Mouse (Mus musculus): ENCODE data around the gene Qrich2. TPM values are rescaled to one million over a fixed set of nuclear protein-coding genes. Genes with fewer than 3 reads are reported as not detected.

The Qrich2 gene
- total and polyA plus RNA-seq, 2 experiments from 2014 or later = 0.23 TPM; not detected in 1

- no peaks in the 10 kb centered on the region for H3K36me3 ChIP-seq (replicated peaks; ENCODE audit: control insufficient read depth, insufficient read depth, low read length)
- H3K9ac ChIP-seq (replicated peaks; ENCODE audit: low read depth, low read length) = no peak overlapping the region
- H3K4me2 ChIP-seq (ENCODE audit: low read depth, low read length) = no peak overlapping the region
- no peak overlapping the region for H3K27ac ChIP-seq (ENCODE audit: low read depth)
- no peak overlapping the region for H3K4me3 ChIP-seq (ENCODE audit: low read depth, low read length)
- WGBS = 46% methylated on average over 7 of the region's 7 CpGs
- no peaks in the 10 kb centered on the region for H3K4me1 ChIP-seq (ENCODE audit: control insufficient read depth, insufficient read depth)
- no peaks in the 10 kb centered on the region for H3K27me3 ChIP-seq (ENCODE audit: control insufficient read depth, insufficient read depth, low read length)
- no peaks in the 10 kb centered on the region for H3K9me3 ChIP-seq (replicated peaks; ENCODE audit: control insufficient read depth, low read length)
- no peak for DNase-seq (ENCODE audit: low spot score)
- ATAC-seq (ENCODE audit: insufficient read depth, low read depth) = no peak
- TF ChIP-seq CTCF (IDR thresholded peaks at IDR 0.05; ENCODE audit: low read depth) = no peak
- no peak for TF ChIP-seq EP300 (IDR thresholded peaks at IDR 0.05; ENCODE audit: low read depth)
These were observed 45.3 kb upstream of the Qrich2 start for GRCm38 (mm10) chr11:116511301-116511868.

- H3K9me3 ChIP-seq (replicated peaks; ENCODE audit: control insufficient read depth, low read length) = no peaks in the 10 kb centered on the region
- H3K9ac ChIP-seq (replicated peaks; ENCODE audit: low read depth, low read length) = no peak overlapping the region
- TF ChIP-seq EP300 (IDR thresholded peaks at IDR 0.05; ENCODE audit: low read depth) (no peak), CTCF (IDR thresholded peaks at IDR 0.05; ENCODE audit: low read depth) (no peak)
- ATAC-seq (ENCODE audit: insufficient read depth, low read depth) (no peak), DNase-seq (ENCODE audit: low spot score) (no peak)
- H3K4me2 ChIP-seq (ENCODE audit: low read depth, low read length) = no peak overlapping the region
- 77% methylated on average over 2 of the region's 2 CpGs for WGBS
- H3K4me3 ChIP-seq (ENCODE audit: low read depth, low read length) = no peak overlapping the region
- H3K27ac ChIP-seq (ENCODE audit: low read depth) = no peak overlapping the region
- no peaks in the 10 kb centered on the region for H3K4me1 ChIP-seq (ENCODE audit: control insufficient read depth, insufficient read depth)
- H3K36me3 ChIP-seq (replicated peaks; ENCODE audit: control insufficient read depth, insufficient read depth, low read length) = no peaks in the 10 kb centered on the region
- no peaks in the 10 kb centered on the region for H3K27me3 ChIP-seq (ENCODE audit: control insufficient read depth, insufficient read depth, low read length)
These were observed 42.6 kb upstream of the Qrich2 start for GRCm38 (mm10) chr11:116508689-116509088.

- H3K9ac ChIP-seq (replicated peaks; ENCODE audit: low read depth, low read length) = no peak overlapping the region
- TF ChIP-seq EP300 (IDR thresholded peaks at IDR 0.05; ENCODE audit: low read depth) = no peak
- no peak for TF ChIP-seq CTCF (IDR thresholded peaks at IDR 0.05; ENCODE audit: low read depth)
- 76% methylated on average over 17 of the region's 17 CpGs for WGBS
- no peak overlapping the region for H3K4me3 ChIP-seq (ENCODE audit: low read depth, low read length)
- H3K27me3 ChIP-seq (ENCODE audit: control insufficient read depth, insufficient read depth, low read length) = no peaks in the 10 kb centered on the region
- H3K27ac ChIP-seq (ENCODE audit: low read depth) = no peak overlapping the region
- ATAC-seq (ENCODE audit: insufficient read depth, low read depth) = no peak
- no peaks in the 10 kb centered on the region for H3K9me3 ChIP-seq (replicated peaks; ENCODE audit: control insufficient read depth, low read length)
- no peak overlapping the region for H3K4me2 ChIP-seq (ENCODE audit: low read depth, low read length)
- DNase-seq (ENCODE audit: low spot score) = no peak
- H3K4me1 ChIP-seq (ENCODE audit: control insufficient read depth, insufficient read depth) = no peaks in the 10 kb centered on the region
- H3K36me3 ChIP-seq (replicated peaks; ENCODE audit: control insufficient read depth, insufficient read depth, low read length) = no peaks in the 10 kb centered on the region
These were observed 40.3 kb upstream of the Qrich2 start for GRCm38 (mm10) chr11:116506151-116506875.

- Histone ChIP-seq H3K9ac (replicated peaks; ENCODE audit: low read depth, low read length) (no peak overlapping the region), H3K27ac (ENCODE audit: low read depth) (no peak overlapping the region), H3K36me3 (replicated peaks; ENCODE audit: control insufficient read depth, insufficient read depth, low read length) (no peaks in the 10 kb centered on the region), H3K4me2 (ENCODE audit: low read depth, low read length) (no peak overlapping the region), H3K27me3 (ENCODE audit: control insufficient read depth, insufficient read depth, low read length) (no peaks in the 10 kb centered on the region), H3K9me3 (replicated peaks; ENCODE audit: control insufficient read depth, low read length) (no peaks in the 10 kb centered on the region), H3K4me1 (ENCODE audit: control insufficient read depth, insufficient read depth) (no peaks in the 10 kb centered on the region), H3K4me3 (ENCODE audit: low read depth, low read length) (no peak overlapping the region)
- DNase-seq (ENCODE audit: low spot score) = no peak
- 71% methylated on average over 5 of the region's 5 CpGs for WGBS
- no peak for ATAC-seq (ENCODE audit: insufficient read depth, low read depth)
- TF ChIP-seq CTCF (IDR thresholded peaks at IDR 0.05; ENCODE audit: low read depth) (no peak), EP300 (IDR thresholded peaks at IDR 0.05; ENCODE audit: low read depth) (no peak)
These were observed 39.5 kb upstream of the Qrich2 start for GRCm38 (mm10) chr11:116505573-116505972.

- no peak overlapping the region for H3K27ac ChIP-seq (ENCODE audit: low read depth)
- H3K4me1 ChIP-seq (ENCODE audit: control insufficient read depth, insufficient read depth) = no peaks in the 10 kb centered on the region
- H3K36me3 ChIP-seq (replicated peaks; ENCODE audit: control insufficient read depth, insufficient read depth, low read length) = no peaks in the 10 kb centered on the region
- DNase-seq (ENCODE audit: low spot score) (peak; percentile 12), ATAC-seq (ENCODE audit: insufficient read depth, low read depth) (peak; percentile 32; the same call in 1 of the 2 replicates)
- 58% methylated on average over 17 of the region's 17 CpGs for WGBS
- no peak overlapping the region for H3K4me2 ChIP-seq (ENCODE audit: low read depth, low read length)
- TF ChIP-seq CTCF (IDR thresholded peaks at IDR 0.05; ENCODE audit: low read depth) (no peak), EP300 (IDR thresholded peaks at IDR 0.05; ENCODE audit: low read depth) (no peak)
- H3K4me3 ChIP-seq (ENCODE audit: low read depth, low read length) = no peak overlapping the region
- no peaks in the 10 kb centered on the region for H3K27me3 ChIP-seq (ENCODE audit: control insufficient read depth, insufficient read depth, low read length)
- H3K9me3 ChIP-seq (replicated peaks; ENCODE audit: control insufficient read depth, low read length) = no peaks in the 10 kb centered on the region
- H3K9ac ChIP-seq (replicated peaks; ENCODE audit: low read depth, low read length) = no peak overlapping the region
These were observed 38.5 kb upstream of the Qrich2 start for GRCm38 (mm10) chr11:116504516-116504915.
